Comparison of ENCODE assay signal across 8 mouse cellular contexts in the genomic region with DNA sequence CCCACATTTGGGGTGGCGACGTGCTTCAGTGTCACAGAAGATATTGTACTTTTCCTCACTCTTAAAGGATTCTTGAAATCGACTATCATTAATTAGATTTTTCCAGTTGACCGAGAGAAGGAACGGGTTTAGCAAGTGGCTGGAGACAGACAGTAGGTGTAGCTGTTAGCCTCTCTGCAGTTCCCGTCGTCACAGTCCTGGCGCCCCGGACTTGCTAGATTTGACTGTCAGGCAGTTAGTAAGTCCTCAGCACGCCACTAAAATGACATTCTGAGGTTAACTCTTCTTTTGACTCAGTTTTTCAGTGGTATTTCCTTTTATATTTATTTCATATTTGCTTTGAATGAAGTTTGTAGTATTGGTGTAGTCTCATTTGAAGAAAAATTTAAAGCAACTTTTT. TPM values are rescaled to one million over a fixed set of nuclear protein-coding genes. Genes with fewer than 3 reads are reported as not detected.
A peak's percentile ranks its signal among the peaks of the same experiment; 100 is the strongest.
DNase-seq lines count a peak whose midpoint lies in the region; ATAC-seq and TF ChIP-seq lines count a peak whose summit lies in the region.

No protein-coding gene starts in this region.

- no peak for ATAC-seq in forebrain, embryonic 14.5 days
- no peak for ATAC-seq in hindbrain, postnatal 0 days
- ATAC-seq in midbrain, embryonic 11.5 days (ENCODE audit: low FRiP score) = no peak
- ATAC-seq in stomach, postnatal 0 days (ENCODE audit: low FRiP score, low TSS enrichment) = no peak

- no peaks in the 10 kb centered on the region for H3K27me3 ChIP-seq in forebrain, embryonic 14.5 days (replicated peaks; ENCODE audit: control insufficient read depth, insufficient read depth, low read length)
- no peaks in the 10 kb centered on the region for H3K27me3 ChIP-seq in hindbrain, postnatal 0 days (ENCODE audit: insufficient read depth, low read length)
- H3K27me3 ChIP-seq in midbrain, embryonic 11.5 days (ENCODE audit: control insufficient read depth, insufficient read depth, low read length) = no peaks in the 10 kb centered on the region
- H3K27me3 ChIP-seq in stomach, postnatal 0 days (ENCODE audit: control insufficient read depth, insufficient read depth, low read length) = no peaks in the 10 kb centered on the region

- TF ChIP-seq EP300 in stomach, postnatal 0 days (optimal IDR thresholded peaks at IDR 0.05) = no peak

- TF ChIP-seq POLR2A in brain, embryonic 14.5 days (IDR thresholded peaks at IDR 0.05; ENCODE audit: borderline replicate concordance, extremely low read depth, insufficient read depth, insufficient read length, poor library complexity, severe bottlenecking) = no peak

- peak overlapping the region; percentile 86 for H3K4me3 ChIP-seq in forebrain, embryonic 14.5 days (ENCODE audit: low read depth, low read length)
- H3K4me3 ChIP-seq in hindbrain, postnatal 0 days (ENCODE audit: low read length) = peak overlapping the region; percentile 82
- peak overlapping the region; percentile 91; the same call in 1 of the 2 replicates for H3K4me3 ChIP-seq in midbrain, embryonic 11.5 days (ENCODE audit: low read depth, low read length)
- peak overlapping the region; percentile 89 for H3K4me3 ChIP-seq in stomach, postnatal 0 days (ENCODE audit: low read depth, low read length)

- DNase-seq in adrenal gland, postnatal 14 days = peak; percentile 56
- DNase-seq in adrenal gland, postnatal 4 days (ENCODE audit: low spot score in 2 of 2) = no peak
- DNase-seq in brain, embryonic 14.5 days (ENCODE audit: low read depth) = peak; percentile 74
- DNase-seq in forebrain, embryonic 14.5 days (ENCODE audit: low spot score) = peak; percentile 48
- DNase-seq in hindbrain, postnatal 0 days (ENCODE audit: low spot score) = peak; percentile 72
- peak; percentile 40 for DNase-seq in left cerebral cortex, postnatal 4 days
- DNase-seq in midbrain, embryonic 11.5 days (ENCODE audit: low spot score, missing footprints) = peak; percentile 84
- DNase-seq in stomach, postnatal 0 days (ENCODE audit: low spot score) = peak; percentile 64

- H3K9me3 ChIP-seq in forebrain, embryonic 14.5 days (replicated peaks; ENCODE audit: control insufficient read depth, low read length) = no peaks in the 10 kb centered on the region
- H3K9me3 ChIP-seq in hindbrain, postnatal 0 days (ENCODE audit: low read length) = no peaks in the 10 kb centered on the region
- H3K9me3 ChIP-seq in midbrain, embryonic 11.5 days (ENCODE audit: control insufficient read depth, low read length) = no peaks in the 10 kb centered on the region
- no peaks in the 10 kb centered on the region for H3K9me3 ChIP-seq in stomach, postnatal 0 days (ENCODE audit: control insufficient read depth, low read length)

- H3K27ac ChIP-seq in forebrain, embryonic 14.5 days (ENCODE audit: low read depth, low read length) = no peak overlapping the region
- no peak overlapping the region for H3K27ac ChIP-seq in hindbrain, postnatal 0 days
- no peak overlapping the region for H3K27ac ChIP-seq in midbrain, embryonic 11.5 days (ENCODE audit: low read depth, low read length)
- no peak overlapping the region for H3K27ac ChIP-seq in stomach, postnatal 0 days (replicated peaks)

- peak overlapping the region; percentile 91 for H3K9ac ChIP-seq in forebrain, embryonic 14.5 days (ENCODE audit: low read length)
- 0 out of 2 replicates have a peak overlapping the region, but pooled peaks have one; percentile 89 for H3K9ac ChIP-seq in hindbrain, postnatal 0 days (replicated peaks; ENCODE audit: low read length)
- H3K9ac ChIP-seq in midbrain, embryonic 11.5 days (ENCODE audit: low read length) = no peak overlapping the region; the same call in 1 of the 2 replicates
- H3K9ac ChIP-seq in stomach, postnatal 0 days (ENCODE audit: low read length) = 0 out of 2 replicates have a peak overlapping the region, but pooled peaks have one; percentile 13

- 19% methylated on average over 10 of the region's 10 CpGs for WGBS in forebrain, embryonic 14.5 days
- WGBS in hindbrain, postnatal 0 days = 18% methylated on average over 10 of the region's 10 CpGs
- WGBS in midbrain, embryonic 11.5 days = 37% methylated on average over 10 of the region's 10 CpGs
- WGBS in stomach, postnatal 0 days = 19% methylated on average over 10 of the region's 10 CpGs

- intact Hi-C loops in left cerebral cortex, postnatal 4 days (cut with DNase I) = loop anchor here (5.0 kb wide), 1 partner anchor 301 kb away; no protein-coding TSS in a partner anchor

- H3K36me3 ChIP-seq in forebrain, embryonic 14.5 days (ENCODE audit: control insufficient read depth, insufficient read depth, low read length) = no peaks in the 10 kb centered on the region
- H3K36me3 ChIP-seq in hindbrain, postnatal 0 days (ENCODE audit: insufficient read depth, low read length) = no peaks in the 10 kb centered on the region
- no peaks in the 10 kb centered on the region for H3K36me3 ChIP-seq in midbrain, embryonic 11.5 days (ENCODE audit: control insufficient read depth, insufficient read depth, low read length)
- no peaks in the 10 kb centered on the region for H3K36me3 ChIP-seq in stomach, postnatal 0 days (ENCODE audit: control insufficient read depth, insufficient read depth, low read length)

- TF ChIP-seq CTCF in brain, embryonic 14.5 days (IDR thresholded peaks at IDR 0.05; ENCODE audit: borderline replicate concordance, extremely low read depth, insufficient read depth, insufficient read length) = no peak
- TF ChIP-seq CTCF in hindbrain, postnatal 0 days (IDR thresholded peaks at IDR 0.05; ENCODE audit: low read depth) = peak; percentile 67
- peak; percentile 73 for TF ChIP-seq CTCF in stomach, postnatal 0 days (IDR thresholded peaks at IDR 0.05; ENCODE audit: low read depth)

- peaks cover 16% of the 10 kb centered on the region for H3K4me1 ChIP-seq in forebrain, embryonic 14.5 days (ENCODE audit: control insufficient read depth, insufficient read depth, low read length)
- peaks cover 11% of the 10 kb centered on the region for H3K4me1 ChIP-seq in hindbrain, postnatal 0 days (ENCODE audit: insufficient read depth, low read length)
- peaks cover 18% of the 10 kb centered on the region for H3K4me1 ChIP-seq in midbrain, embryonic 11.5 days (ENCODE audit: control insufficient read depth, insufficient read depth, low read length)
- no peaks in the 10 kb centered on the region; the same call in 1 of the 2 replicates for H3K4me1 ChIP-seq in stomach, postnatal 0 days (replicated peaks; ENCODE audit: control insufficient read depth, insufficient read depth)

- peak overlapping the region; percentile 91 for H3K4me2 ChIP-seq in forebrain, embryonic 14.5 days (ENCODE audit: low read length)
- peak overlapping the region; percentile 100 for H3K4me2 ChIP-seq in hindbrain, postnatal 0 days (ENCODE audit: low read depth, low read length)
- peak overlapping the region; percentile 94 for H3K4me2 ChIP-seq in midbrain, embryonic 11.5 days
- H3K4me2 ChIP-seq in stomach, postnatal 0 days (replicated peaks; ENCODE audit: low read depth) = peak overlapping the region; percentile 93

RNA-seq across cellular contexts. Expression of a gene that starts 2.5 kb away (rescaled TPM):
- 31.5 and 39.9 TPM in 2 replicates for total RNA-seq in adrenal gland, postnatal 14 days (2021)
- 10 to 100 TPM; 32.7 to 40.0 TPM for total RNA-seq in adrenal gland, postnatal 4 days (2021)
- polyA plus RNA-seq in brain, embryonic 14.5 days (2012; rRNA removed) = 22.8 and 24.1 TPM in 2 replicates
- 13.5 and 19.3 TPM in 2 replicates for polyA plus RNA-seq in forebrain, embryonic 14.5 days (2014; fragmentation: Nextera tagmentation; extraction: Ambion mirVana)
- total RNA-seq in hindbrain, postnatal 0 days (2014; rRNA removed) = 22.9 and 24.3 TPM in 2 replicates
- 7.6 and 8.2 TPM in 2 replicates for polyA plus RNA-seq in hindbrain, postnatal 0 days (2015; fragmentation: Nextera tagmentation; extraction: Ambion mirVana)
- 10 to 100 TPM; 76.5 to 80.0 TPM for total RNA-seq in left cerebral cortex, postnatal 4 days (2021)
- polyA plus RNA-seq in midbrain, embryonic 11.5 days (2014; fragmentation: Nextera tagmentation; extraction: Ambion mirVana) = 24.1 and 25.6 TPM in 2 replicates
- polyA plus RNA-seq in stomach, postnatal 0 days (2015; fragmentation: Nextera tagmentation; extraction: Ambion mirVana) = 9.2 and 9.7 TPM in 2 replicates

Comparison
In these comparisons a context has a peak if more than half of its experiments do, and no peak if none do; other contexts are left out.
1. DNase-seq: peak in adrenal gland, postnatal 14 days (single experiment), brain, embryonic 14.5 days (single experiment), forebrain, embryonic 14.5 days (single experiment), hindbrain, postnatal 0 days (single experiment), left cerebral cortex, postnatal 4 days (single experiment), midbrain, embryonic 11.5 days (single experiment) and stomach, postnatal 0 days (single experiment); none in adrenal gland, postnatal 4 days (0 of 2).
2. Peak in every context shown above with its lines, with median percentiles within 50 percentile points of each other: H3K4me2 ChIP-seq and H3K4me3 ChIP-seq.